Mouse (Mus musculus) myocyte (in vitro differentiated cells): ENCODE data around the gene Tex12.

Experiments used
- E2F4 ChIP-seq: IDR thresholded peaks from one replicate; pipeline ENCODE4 v1.6.1; 2011; ENCODE audit warnings: mild to moderate bottlenecking, control low read depth, moderate library complexity; ENCODE audit not compliant: insufficient read depth
- MYOD1 ChIP-seq, 3 experiments: IDR thresholded peaks; one replicate each; pipeline ENCODE4 v1.6.1; 2011; ENCODE audit warnings: control low read depth in 2 of 3, low read depth in 2 of 3, mild to moderate bottlenecking in 2 of 3, moderate library complexity in 1 of 3; ENCODE audit not compliant: insufficient read length in 2 of 3, control insufficient read depth in 1 of 3
- POLR2AphosphoS2 ChIP-seq: IDR thresholded peaks from one replicate; pipeline ENCODE4 v1.6.1; 2011; ENCODE audit warnings: low read depth, control low read depth; ENCODE audit not compliant: insufficient read length
- TCF3 ChIP-seq: IDR thresholded peaks from one replicate; pipeline ENCODE4 v1.6.1; 2011; ENCODE audit warnings: low read depth, control low read depth; ENCODE audit not compliant: insufficient read length
- USF1 ChIP-seq: IDR thresholded peaks from one replicate; pipeline ENCODE4 v1.6.1; 2011; ENCODE audit warnings: low read depth, mild to moderate bottlenecking, control low read depth, moderate library complexity

DNA sequence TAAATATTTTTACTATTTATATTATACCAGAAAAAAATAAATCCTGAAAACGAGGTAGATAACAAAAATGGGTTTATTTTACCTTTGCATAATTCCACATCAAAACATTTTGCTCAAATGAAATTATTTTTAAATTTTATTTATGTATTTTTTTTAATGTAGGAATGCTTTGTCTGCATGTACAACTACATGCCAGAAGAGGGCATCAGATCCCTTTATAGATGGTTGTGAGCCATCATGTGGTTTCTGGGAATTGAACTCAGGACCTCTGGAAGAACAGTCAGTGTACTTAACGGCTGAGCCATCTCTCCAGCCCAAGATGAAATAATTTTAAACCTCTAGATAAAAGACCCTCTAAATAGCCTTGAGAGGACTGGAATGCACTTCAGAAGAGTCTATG, 39.6 kb downstream of the Tex12 start:
- TF ChIP-seq MYOD1 (IDR thresholded peaks at IDR 0.05; ENCODE audit: control insufficient read depth in 1 of 3, insufficient read length in 2 of 3, low read depth in 2 of 3) (no peak), TCF3 (no peak), USF1 (no peak), POLR2AphosphoS2 (no peak), E2F4 (no peak)
